In genomic region chr15:79330521-79330920, GRCm38 (mm10) we compare ENCODE assay signal across 21 mouse cellular contexts. TPM values are rescaled to one million over a fixed set of nuclear protein-coding genes. Genes with fewer than 3 reads are reported as not detected.
A peak's percentile ranks its signal among the peaks of the same experiment; 100 is the strongest.
DNase-seq lines count a peak whose midpoint lies in the region; ATAC-seq and TF ChIP-seq lines count a peak whose summit lies in the region.
"Had no signal": no experiment of that assay in that cellular context is flagged by ENCODE, and none has a peak within 500 bp of the region (broad histone marks: within the 10 kb centered on the region; RNA-seq: fewer than 3 reads in every experiment).

No protein-coding gene starts in this region.

- peaks cover 62% of the 10 kb centered on the region for H3K4me1 ChIP-seq in liver, embryonic 12.5 days
- peaks cover 12% of the 10 kb centered on the region for H3K4me1 ChIP-seq in testis, adult 2 months (ENCODE audit: control insufficient read depth, insufficient read depth, low read length)
- peaks cover 23% of the 10 kb centered on the region for H3K4me1 ChIP-seq in stomach, embryonic 16.5 days (ENCODE audit: control insufficient read depth, insufficient read depth, low read length)

- no peak overlapping the region for H3K4me3 ChIP-seq in liver, embryonic 12.5 days
- peak overlapping the region; percentile 2; the same call in 1 of the 2 replicates for H3K4me3 ChIP-seq in testis, adult 2 months (ENCODE audit: control insufficient read depth, low read depth, low read length)
- no peak overlapping the region for H3K4me3 ChIP-seq in stomach, embryonic 16.5 days (replicated peaks; ENCODE audit: low read length)
- H3K4me3 ChIP-seq: embryonic facial prominence, embryonic 12.5 days; heart, adult 2 months; limb, embryonic 12.5 days; midbrain, embryonic 13.5 days; neural tube, embryonic 12.5 days had no signal

- peak; percentile 34 for DNase-seq in embryo, embryonic 10 days (ENCODE audit: low spot score)
- no peak for DNase-seq in embryo, embryonic 9.5 days (ENCODE audit: extremely low spot score)
- no peak for DNase-seq in liver
- no peak for DNase-seq in testis, postnatal 10 days (ENCODE audit: low spot score)
- DNase-seq in cerebellum, postnatal 4 days (ENCODE audit: low spot score in 2 of 2): no peak
- DNase-seq: adrenal gland, adult 8-10 months; cerebellum, adult 8-10 months; gastrocnemius, postnatal 10 days; heart, adult 2 months; kidney, adult 18-20 months; right cerebral cortex, adult 18-20 months had no signal

- no peak overlapping the region for H3K4me2 ChIP-seq in liver, embryonic 12.5 days
- no peak overlapping the region for H3K4me2 ChIP-seq in stomach, embryonic 16.5 days (ENCODE audit: low read depth, low read length)
- H3K4me2 ChIP-seq: embryonic facial prominence, embryonic 12.5 days; limb, embryonic 12.5 days; midbrain, embryonic 13.5 days; neural tube, embryonic 12.5 days had no signal

- H3K27me3 ChIP-seq in liver, embryonic 12.5 days (replicated peaks): peaks cover 11% of the 10 kb centered on the region; the same call in 1 of the 2 replicates
- no peaks in the 10 kb centered on the region for H3K27me3 ChIP-seq in testis, adult 2 months (ENCODE audit: control insufficient read depth, insufficient read depth, low read length)
- H3K27me3 ChIP-seq in stomach, embryonic 16.5 days (ENCODE audit: control insufficient read depth, insufficient read depth, low read length): no peaks in the 10 kb centered on the region
- H3K27me3 ChIP-seq: embryonic facial prominence, embryonic 12.5 days; limb, embryonic 12.5 days; midbrain, embryonic 13.5 days; neural tube, embryonic 12.5 days had no signal

- H3K36me3 ChIP-seq in liver, embryonic 12.5 days: no peaks in the 10 kb centered on the region
- H3K36me3 ChIP-seq in testis, adult 2 months (ENCODE audit: control insufficient read depth, insufficient read depth, low read length): no peaks in the 10 kb centered on the region
- H3K36me3 ChIP-seq in stomach, embryonic 16.5 days (ENCODE audit: control insufficient read depth, insufficient read depth, low read length): no peaks in the 10 kb centered on the region
- H3K36me3 ChIP-seq: embryonic facial prominence, embryonic 12.5 days; limb, embryonic 12.5 days; midbrain, embryonic 13.5 days; neural tube, embryonic 12.5 days had no signal

- 70% methylated on average over 4 of the region's 4 CpGs for WGBS in liver, embryonic 12.5 days (ENCODE audit: insufficient replicate concordance)
- WGBS in stomach, embryonic 16.5 days: 43% methylated on average over 4 of the region's 4 CpGs

- no peak for ATAC-seq in liver, embryonic 12.5 days
- no peak for ATAC-seq in stomach, embryonic 16.5 days (ENCODE audit: insufficient read depth, low FRiP score)
- ATAC-seq: forebrain, embryonic 14.5 days; midbrain, embryonic 13.5 days had no signal

- TF ChIP-seq CTCF in testis, adult 2 months (IDR thresholded peaks at IDR 0.05; ENCODE audit: control insufficient read depth, insufficient read depth, insufficient replicate concordance, low read depth, low read length): no peak

- peak overlapping the region; percentile 37; the same call in 1 of the 2 replicates for H3K27ac ChIP-seq in liver, embryonic 12.5 days
- no peak overlapping the region for H3K27ac ChIP-seq in testis, adult 2 months (ENCODE audit: control insufficient read depth, insufficient read depth, low read depth, low read length)
- H3K27ac ChIP-seq in stomach, embryonic 16.5 days (ENCODE audit: low read length): peak overlapping the region; percentile 15; the same call in 1 of the 2 replicates
- H3K27ac ChIP-seq: embryonic facial prominence, embryonic 12.5 days; heart, adult 2 months; limb, embryonic 12.5 days; liver, embryonic 14.5 days; macrophage; midbrain, embryonic 13.5 days; neural tube, embryonic 12.5 days had no signal

- TF ChIP-seq POLR2A in testis, adult 2 months (IDR thresholded peaks at IDR 0.05; ENCODE audit: control insufficient read depth, low read depth, low read length): no peak

- H3K9me3 ChIP-seq in liver, embryonic 12.5 days (replicated peaks): no peaks in the 10 kb centered on the region
- no peaks in the 10 kb centered on the region for H3K9me3 ChIP-seq in stomach, embryonic 16.5 days (replicated peaks; ENCODE audit: control insufficient read depth, low read length)
- H3K9me3 ChIP-seq: embryonic facial prominence, embryonic 12.5 days; limb, embryonic 12.5 days; midbrain, embryonic 13.5 days; neural tube, embryonic 12.5 days had no signal

- no peak overlapping the region for H3K9ac ChIP-seq in liver, embryonic 12.5 days
- H3K9ac ChIP-seq in stomach, embryonic 16.5 days (ENCODE audit: low read length): no peak overlapping the region
- H3K9ac ChIP-seq: embryonic facial prominence, embryonic 12.5 days; limb, embryonic 12.5 days; liver, embryonic 14.5 days; midbrain, embryonic 13.5 days; neural tube, embryonic 12.5 days had no signal

RNA-seq across cellular contexts. Expression of gene Pla2g6, which starts 2.3 kb away (rescaled TPM):
- 16.8 and 17.3 TPM in 2 replicates for polyA plus RNA-seq in liver, embryonic 12.5 days (2016; fragmentation: Nextera tagmentation; extraction: Ambion mirVana)
- polyA plus RNA-seq in testis, adult 2 months (2012; rRNA removed): 303 and 357 TPM in 2 replicates
- 15.6 and 20.9 TPM in 2 replicates for polyA plus RNA-seq in stomach, embryonic 16.5 days (2015; fragmentation: Nextera tagmentation; extraction: Ambion mirVana)

RNA-seq across cellular contexts. Expression of gene Maff, which starts 15.9 kb away (rescaled TPM):
- 1.1 and 2.8 TPM in 2 replicates for polyA plus RNA-seq in liver, embryonic 12.5 days (2016; fragmentation: Nextera tagmentation; extraction: Ambion mirVana)
- polyA plus RNA-seq in testis, adult 2 months (2012; rRNA removed): 0.77 and 1.1 TPM in 2 replicates
- polyA plus RNA-seq in stomach, embryonic 16.5 days (2015; fragmentation: Nextera tagmentation; extraction: Ambion mirVana): 5.2 and 6.2 TPM in 2 replicates

RNA-seq across cellular contexts. Expression of gene Baiap2l2, which starts 45.2 kb away (rescaled TPM):
- polyA plus RNA-seq in liver, embryonic 12.5 days (2016; fragmentation: Nextera tagmentation; extraction: Ambion mirVana): 1.2 and 1.4 TPM in 2 replicates
- 0.67 and 0.94 TPM in 2 replicates for polyA plus RNA-seq in testis, adult 2 months (2012; rRNA removed)
- 7.1 and 7.3 TPM in 2 replicates for polyA plus RNA-seq in stomach, embryonic 16.5 days (2015; fragmentation: Nextera tagmentation; extraction: Ambion mirVana)
- polyA plus RNA-seq: macrophage had no signal

Comparison
In these comparisons a context has a peak if more than half of its experiments do, and no peak if none do; other contexts are left out.
1. RNA of gene Pla2g6, which starts 2.3 kb away (polyA plus RNA-seq): 303 to 357 TPM in testis, adult 2 months; 16.8 to 17.3 TPM in liver, embryonic 12.5 days and 15.6 to 20.9 TPM in stomach, embryonic 16.5 days; every median in the first group is over 10 times any median in the second.